Mouse (Mus musculus) hindbrain, embryonic 11.5 days (tissue): ENCODE measurements around the gene Ampd3. TPM values are rescaled to one million over a fixed set of nuclear protein-coding genes. Genes with fewer than 3 reads are reported as not detected.

ENCODE experiments used
- ATAC-seq: fragments of 200-750 bp; cut with Nextera tagmentation; 2 replicates; pipeline ENCODE4 v1.8.0; 2017; ENCODE audit warnings: mild to moderate bottlenecking, moderate TSS enrichment, moderate library complexity; ENCODE audit not compliant: low FRiP score
- DNase-seq: peaks from one replicate; pipeline ENCODE4 v3.0.0-alpha.2; 2015; ENCODE audit warnings: low spot score
- H3K27ac ChIP-seq: fragments of 300-500 bp; sonication (generic); 2 replicates; pipeline ENCODE4 v1.5.1; 2014; ENCODE audit warnings: mild to moderate bottlenecking, low read depth, low read length
- H3K27me3 ChIP-seq: fragments of 300-500 bp; sonication (generic); 2 replicates; pipeline ENCODE4 v1.6.1; 2014; ENCODE audit warnings: mild to moderate bottlenecking, low read length, moderate library complexity, mixed read lengths; ENCODE audit not compliant: control insufficient read depth, insufficient read depth
- H3K36me3 ChIP-seq: fragments of 300-500 bp; sonication (generic); 2 replicates; pipeline ENCODE4 v1.6.1; 2014; ENCODE audit warnings: mild to moderate bottlenecking, low read length, moderate library complexity, mixed read lengths; ENCODE audit not compliant: control insufficient read depth, insufficient read depth
- H3K4me1 ChIP-seq: fragments of 300-500 bp; sonication (generic); replicated peaks from 2 replicates; pipeline ENCODE4 v1.6.1; 2014; ENCODE audit warnings: low read length, mixed read lengths; ENCODE audit not compliant: control insufficient read depth, insufficient read depth
- H3K4me2 ChIP-seq: fragments of 300-500 bp; sonication (generic); replicated peaks from 2 replicates; pipeline ENCODE4 v1.6.1; 2014; ENCODE audit warnings: mild to moderate bottlenecking, low read depth, low read length
- H3K4me3 ChIP-seq: fragments of 300-500 bp; sonication (generic); 2 replicates; pipeline ENCODE4 v1.5.1; 2014; ENCODE audit warnings: low read depth, low read length
- H3K9ac ChIP-seq: fragments of 300-500 bp; sonication (generic); 2 replicates; pipeline ENCODE4 v1.6.1; 2014; ENCODE audit warnings: low read depth, low read length
- H3K9me3 ChIP-seq: fragments of 300-500 bp; sonication (generic); 2 replicates; pipeline ENCODE4 v1.6.1; 2016; ENCODE audit warnings: low read length; ENCODE audit not compliant: control insufficient read depth
- WGBS: fragments of 180-500 bp; shearing (Covaris S2); extraction: QIAGEN DNeasy Blood & Tissue Kit; methylation state at CpG from one replicate; pipeline ENCODE4 v1.1.7; 2014; 5-methylcytosine and 5-hydroxymethylcytosine counted together
- polyA plus RNA-seq: library from polyadenylated mRNA; unstranded; fragments of >200 nt; fragmentation: Nextera tagmentation; extraction: Ambion mirVana; gene quantifications from 2 replicates; pipeline ENCODE4 v1.2.1, GENCODE M21; 2014

The Ampd3 gene
- polyA plus RNA-seq, 1 experiment from 2014 or later = 1.3 TPM

- no peaks in the 10 kb centered on the region for H3K36me3 ChIP-seq
- no peak for ATAC-seq
- H3K27me3 ChIP-seq = no peaks in the 10 kb centered on the region
- H3K9me3 ChIP-seq = no peaks in the 10 kb centered on the region
- no peak overlapping the region for H3K27ac ChIP-seq
- H3K4me1 ChIP-seq = no peaks in the 10 kb centered on the region
- no peak overlapping the region for H3K9ac ChIP-seq
- no peak for DNase-seq
- 76% methylated on average over 12 of the region's 12 CpGs for WGBS
- H3K4me2 ChIP-seq = no peak overlapping the region
- H3K4me3 ChIP-seq = no peak overlapping the region
Measured at GRCm38 (mm10) chr7:110796367-110797051, 28.5 kb downstream of the Ampd3 start.

- Histone ChIP-seq H3K36me3 (no peaks in the 10 kb centered on the region), H3K27ac (no peak overlapping the region), H3K4me1 (no peaks in the 10 kb centered on the region), H3K27me3 (no peaks in the 10 kb centered on the region), H3K9me3 (no peaks in the 10 kb centered on the region), H3K4me2 (no peak overlapping the region), H3K4me3 (no peak overlapping the region), H3K9ac (no peak overlapping the region)
- no peak for ATAC-seq
- no peak for DNase-seq
- WGBS = 82% methylated on average over 11 of the region's 11 CpGs
Measured at GRCm38 (mm10) chr7:110797722-110798409, 29.9 kb downstream of the Ampd3 start.

GRCm38 (mm10) chr7:110801028-110801427 is 33.0 kb downstream of the Ampd3 start:
- no peak overlapping the region for H3K4me3 ChIP-seq
- H3K9me3 ChIP-seq = no peaks in the 10 kb centered on the region
- no peak overlapping the region for H3K4me2 ChIP-seq
- H3K27me3 ChIP-seq = no peaks in the 10 kb centered on the region
- whole genome bisulfite sequencing = 2% methylated on average over 4 of the region's 4 CpGs
- no peak overlapping the region for H3K27ac ChIP-seq
- peak; percentile 88 for DNase-seq
- H3K9ac ChIP-seq = no peak overlapping the region
- no peaks in the 10 kb centered on the region for H3K36me3 ChIP-seq
- ATAC-seq = peak; percentile 58; the same call in 1 of the 2 replicates
- no peaks in the 10 kb centered on the region for H3K4me1 ChIP-seq

- Histone ChIP-seq H3K36me3 (no peaks in the 10 kb centered on the region), H3K4me2 (no peak overlapping the region), H3K27me3 (no peaks in the 10 kb centered on the region), H3K9me3 (no peaks in the 10 kb centered on the region), H3K4me3 (no peak overlapping the region), H3K27ac (no peak overlapping the region), H3K4me1 (no peaks in the 10 kb centered on the region), H3K9ac (no peak overlapping the region)
- WGBS = 93% methylated on average over 10 of the region's 10 CpGs
- DNase-seq (no peak), ATAC-seq (no peak)
Measured at GRCm38 (mm10) chr7:110803131-110803530, 35.1 kb downstream of the Ampd3 start.

- Histone ChIP-seq H3K9ac (no peak overlapping the region), H3K9me3 (no peaks in the 10 kb centered on the region), H3K4me2 (no peak overlapping the region), H3K4me1 (no peaks in the 10 kb centered on the region), H3K27ac (no peak overlapping the region), H3K36me3 (no peaks in the 10 kb centered on the region), H3K27me3 (no peaks in the 10 kb centered on the region), H3K4me3 (no peak overlapping the region)
- ATAC-seq (no peak), DNase-seq (no peak)
- WGBS = 80% methylated on average over 3 of the region's 3 CpGs
Measured at GRCm38 (mm10) chr7:110804266-110804665, 36.3 kb downstream of the Ampd3 start.

- WGBS = 94% methylated on average over 13 of the region's 13 CpGs
- no peak overlapping the region for H3K4me3 ChIP-seq
- ATAC-seq (no peak), DNase-seq (no peak)
- H3K27ac ChIP-seq = no peak overlapping the region
- no peaks in the 10 kb centered on the region for H3K27me3 ChIP-seq
- no peaks in the 10 kb centered on the region for H3K4me1 ChIP-seq
- no peak overlapping the region for H3K4me2 ChIP-seq
- H3K36me3 ChIP-seq = 0 out of 2 replicates have a peak, but pooled peaks cover under 1% of the 10 kb centered on the region
- H3K9me3 ChIP-seq = no peaks in the 10 kb centered on the region
- no peak overlapping the region for H3K9ac ChIP-seq
Measured at GRCm38 (mm10) chr7:110807460-110808030, 39.5 kb downstream of the Ampd3 start.

GRCm38 (mm10) chr7:110808962-110809361 is 41.0 kb downstream of the Ampd3 start:
- Histone ChIP-seq H3K4me3 (no peak overlapping the region), H3K27me3 (no peaks in the 10 kb centered on the region), H3K27ac (no peak overlapping the region), H3K9me3 (no peaks in the 10 kb centered on the region), H3K9ac (no peak overlapping the region), H3K36me3 (0 out of 2 replicates have a peak, but pooled peaks cover 2% of the 10 kb centered on the region), H3K4me2 (no peak overlapping the region), H3K4me1 (no peaks in the 10 kb centered on the region)
- ATAC-seq (no peak), DNase-seq (no peak)
- WGBS = 59% methylated on average over 3 of the region's 3 CpGs

- no peak overlapping the region for H3K9ac ChIP-seq
- H3K4me1 ChIP-seq = no peaks in the 10 kb centered on the region
- DNase-seq (no peak), ATAC-seq (no peak)
- H3K27ac ChIP-seq = no peak overlapping the region
- 0 out of 2 replicates have a peak, but pooled peaks cover 2% of the 10 kb centered on the region for H3K36me3 ChIP-seq
- 87% methylated on average over 18 of the region's 18 CpGs for WGBS
- no peaks in the 10 kb centered on the region for H3K27me3 ChIP-seq
- no peaks in the 10 kb centered on the region for H3K9me3 ChIP-seq
- H3K4me3 ChIP-seq = no peak overlapping the region
- H3K4me2 ChIP-seq = no peak overlapping the region
Measured at GRCm38 (mm10) chr7:110809585-110810557, 41.9 kb downstream of the Ampd3 start.
